Mouse (Mus musculus) ES-E14 (cell line): Measurements from ENCODE around the gene Dnm2.

Experiments
- HCFC1 ChIP-seq: IDR thresholded peaks from 2 replicates; pipeline ENCODE4 v1.6.1; 2012; ENCODE audit warnings: low read length, inconsistent platforms, borderline replicate concordance; ENCODE audit not compliant: insufficient read depth
- MAFK ChIP-seq: IDR thresholded peaks from 2 replicates; pipeline ENCODE4 v1.6.1; 2014; ENCODE audit warnings: mild to moderate bottlenecking, low read depth, low read length, inconsistent platforms; ENCODE audit not compliant: insufficient read depth
- ZC3H11A ChIP-seq: IDR thresholded peaks from 2 replicates; pipeline ENCODE4 v1.6.1; 2012; ENCODE audit warnings: low read depth, mild to moderate bottlenecking, inconsistent platforms, low read length, borderline replicate concordance
- ZNF384 ChIP-seq: IDR thresholded peaks from 2 replicates; pipeline ENCODE4 v1.6.1; 2012; ENCODE audit warnings: low read depth, low read length, inconsistent platforms

DNA sequence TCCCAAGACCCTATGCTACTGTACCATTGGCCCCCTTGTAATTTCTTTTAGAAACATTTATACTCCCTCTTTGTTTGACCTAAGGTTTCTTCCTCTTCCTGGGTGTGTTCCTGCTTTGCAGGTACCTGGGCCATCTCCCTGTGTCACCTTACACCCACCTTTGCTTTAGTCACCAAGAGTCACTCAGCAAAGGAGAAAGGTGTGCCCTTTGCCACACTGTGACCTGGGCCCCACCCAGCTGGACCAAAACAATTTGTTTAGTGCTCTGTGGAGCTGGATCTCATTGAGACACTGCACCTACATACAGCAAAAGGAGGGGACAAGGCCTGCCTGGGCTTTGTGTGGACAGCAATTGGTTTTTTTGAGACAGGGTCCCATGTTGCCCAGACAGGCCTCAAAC is 15.7 kb downstream of the Dnm2 start:
- no peak for TF ChIP-seq ZC3H11A
- no peak for TF ChIP-seq HCFC1
- TF ChIP-seq ZNF384: no peak
- TF ChIP-seq MAFK: no peak
